Mouse (Mus musculus) retina, adult 2 months (tissue): ENCODE measurements around the gene Fgfr2.
"Not testable (repeated sequence)": the region's sequence is repeated elsewhere in the genome, so short reads cannot be mapped to it uniquely, and the experiment has no call there.

Source experiments
- DNase-seq: peaks from one replicate; pipeline ENCODE4 v3.0.0-alpha.2; 2012; ENCODE audit warnings: low read depth, low spot score

The Fgfr2 gene

DNA sequence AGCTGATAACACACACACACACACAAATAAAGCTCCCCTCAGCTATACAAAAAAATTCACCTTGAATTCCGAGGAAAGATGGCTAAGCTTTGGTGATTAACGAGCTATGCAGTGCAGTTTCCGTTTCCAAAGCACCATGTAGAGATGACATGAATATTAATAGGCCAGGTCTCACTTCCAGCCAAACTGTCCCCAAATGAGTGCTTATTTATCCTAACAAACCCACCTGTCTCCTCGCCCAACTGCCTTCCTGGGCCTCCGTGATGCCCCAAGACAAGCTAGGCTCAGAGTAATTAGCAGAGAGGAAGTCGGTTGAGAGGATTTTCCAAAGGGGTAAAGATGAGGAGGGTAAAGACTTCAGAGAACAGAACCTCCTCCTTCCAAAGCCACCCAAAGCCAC, 2652.1 kb downstream of the Fgfr2 start:
- DNase-seq, result no peak

DNA sequence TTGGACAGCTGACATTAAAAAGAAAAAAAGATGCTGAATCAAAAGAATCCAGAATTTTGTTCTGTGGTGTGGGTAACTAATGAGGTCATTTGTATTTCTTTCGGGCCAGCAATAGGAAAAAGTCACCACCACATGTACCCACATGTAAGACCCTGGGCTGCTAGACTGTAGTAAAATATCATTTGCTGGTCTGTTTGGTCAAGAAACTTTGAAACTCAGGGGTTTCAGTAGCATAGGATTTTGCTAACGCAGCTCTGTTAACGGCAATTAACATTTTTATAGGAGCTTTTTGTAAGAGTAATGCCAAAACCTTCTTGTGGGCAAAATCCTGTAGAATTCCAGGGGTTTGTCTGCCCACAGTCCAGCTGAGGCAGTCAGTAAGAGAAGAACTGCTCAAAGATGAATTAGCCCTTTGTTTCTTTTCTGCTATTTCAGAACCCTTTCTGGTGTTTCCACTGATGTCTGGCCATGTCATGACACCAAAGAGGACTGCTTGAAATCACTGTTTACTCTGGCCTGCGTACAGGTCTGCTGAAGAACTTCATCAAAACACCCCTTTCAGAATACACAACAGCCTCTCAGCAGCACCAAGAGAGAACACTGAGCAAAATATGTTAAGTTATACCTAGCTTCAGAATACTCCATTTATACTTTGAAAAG, 2667.4 kb downstream of the Fgfr2 start:
- DNase-seq, result no peak

DNA sequence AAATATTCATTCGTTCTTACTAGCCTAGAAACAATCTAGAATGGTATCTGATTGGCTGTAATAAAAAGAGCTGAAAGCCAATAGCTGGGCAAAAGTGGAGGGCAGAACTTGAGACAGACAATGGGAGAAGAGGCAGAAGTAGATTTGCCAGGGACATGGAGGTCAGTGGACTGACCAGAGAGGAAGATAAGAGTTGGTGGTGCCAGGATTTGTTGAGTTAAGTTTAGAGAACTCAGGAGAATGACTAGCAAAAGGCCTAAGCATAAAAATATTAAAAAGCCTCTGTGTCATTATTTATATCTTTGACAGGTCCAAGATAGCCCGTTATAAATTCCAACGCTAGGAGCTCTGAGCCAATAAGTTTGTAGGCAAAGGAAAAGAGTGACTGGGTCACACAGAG, 2668.9 kb downstream of the Fgfr2 start:
- no peak for DNase-seq

DNA sequence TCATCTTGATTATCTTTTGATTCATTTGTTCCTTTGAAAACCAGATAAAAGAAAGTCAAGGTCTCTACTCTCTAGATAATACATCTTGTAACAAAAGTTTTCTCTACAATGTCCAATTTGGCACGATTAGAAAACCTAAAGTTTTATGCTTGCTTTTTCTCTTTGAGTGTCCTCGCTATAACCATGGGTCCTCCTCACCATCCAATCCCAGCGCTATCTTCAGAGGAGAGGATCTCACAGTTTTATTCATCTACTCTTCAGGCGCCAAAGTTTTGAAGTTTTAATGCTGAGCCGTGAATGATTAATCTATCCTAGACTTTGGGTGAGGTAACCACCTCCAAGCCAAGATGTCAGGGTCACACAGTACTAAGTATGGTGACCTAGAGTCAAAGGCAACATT, 2687.4 kb downstream of the Fgfr2 start:
- no peak for DNase-seq

DNA sequence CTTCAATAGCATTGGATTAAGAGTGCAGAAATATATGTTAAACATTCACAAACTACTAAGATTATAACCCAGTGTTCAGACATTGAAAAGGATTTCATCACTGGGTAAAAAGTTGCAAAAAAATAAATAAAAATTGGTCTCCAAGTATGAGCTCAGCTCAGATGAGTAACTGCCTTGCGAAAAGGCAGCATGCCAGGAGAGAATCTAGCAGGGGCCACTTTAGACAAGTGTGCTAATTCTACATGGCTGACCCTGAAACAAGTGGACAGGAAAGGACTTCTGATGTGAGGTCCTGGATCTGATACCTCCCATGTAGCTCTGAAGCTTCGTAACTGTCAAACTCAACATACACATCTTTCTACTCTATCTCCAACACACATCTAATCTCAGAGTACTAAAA, 2691.0 kb downstream of the Fgfr2 start:
- no peak for DNase-seq

DNA sequence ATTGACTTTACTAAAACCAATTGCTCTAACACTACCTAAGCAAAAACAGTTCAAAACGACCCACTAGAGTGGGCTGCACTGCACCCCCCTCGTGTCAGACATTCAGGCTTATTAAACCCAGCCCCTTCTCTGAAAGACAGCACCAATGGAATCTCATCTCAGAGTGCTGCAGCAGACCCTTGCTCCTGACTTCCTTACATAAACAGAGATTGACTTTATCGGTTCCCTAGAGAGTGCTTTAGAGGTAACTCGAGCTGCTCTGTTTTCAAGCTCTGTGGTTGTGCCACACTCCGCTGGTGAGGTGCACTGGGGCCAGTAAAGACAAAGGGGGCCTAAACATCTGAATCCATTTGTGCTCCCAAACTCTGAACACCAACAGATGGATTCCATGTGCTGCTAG, 2696.6 kb downstream of the Fgfr2 start:
- DNase-seq, result no peak

DNA sequence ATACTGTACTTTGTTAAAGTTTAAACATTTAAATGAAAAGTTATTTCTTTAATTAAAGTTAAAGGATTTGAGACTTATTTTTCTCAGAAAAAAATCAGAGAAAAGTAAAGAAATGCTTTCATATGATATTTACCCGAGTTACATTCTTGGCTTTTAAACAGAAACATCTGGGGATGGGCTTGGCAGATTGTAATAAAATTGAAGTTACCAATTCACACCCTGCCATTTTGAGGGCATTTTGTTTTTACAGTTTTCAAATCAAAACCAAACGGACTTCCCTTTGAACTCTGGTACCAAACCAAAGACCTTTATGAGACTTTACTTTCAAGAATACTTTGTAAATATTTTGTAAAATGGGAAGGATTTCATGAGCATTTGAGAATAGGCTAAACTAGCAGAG, 2697.2 kb downstream of the Fgfr2 start:
- DNase-seq, result no peak

DNA sequence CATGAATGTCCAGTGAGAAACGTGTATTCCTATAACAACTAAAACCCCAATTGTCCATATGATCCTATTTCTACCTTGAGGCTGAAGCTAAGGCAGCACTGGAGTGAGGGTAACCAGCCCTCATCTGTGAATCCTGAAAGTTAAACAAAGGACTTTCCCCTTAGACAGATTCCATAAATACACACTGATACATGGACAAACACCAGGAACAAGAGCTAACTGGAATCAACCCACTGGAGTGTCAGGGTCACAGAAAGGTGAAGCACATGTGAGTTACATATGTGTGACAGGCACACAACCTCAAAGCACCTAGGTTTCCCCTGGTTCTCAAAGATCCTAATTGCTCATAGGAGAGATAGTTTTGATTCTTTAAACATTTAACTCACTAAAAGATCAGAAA, 2703.2 kb downstream of the Fgfr2 start:
- no peak for DNase-seq

DNA sequence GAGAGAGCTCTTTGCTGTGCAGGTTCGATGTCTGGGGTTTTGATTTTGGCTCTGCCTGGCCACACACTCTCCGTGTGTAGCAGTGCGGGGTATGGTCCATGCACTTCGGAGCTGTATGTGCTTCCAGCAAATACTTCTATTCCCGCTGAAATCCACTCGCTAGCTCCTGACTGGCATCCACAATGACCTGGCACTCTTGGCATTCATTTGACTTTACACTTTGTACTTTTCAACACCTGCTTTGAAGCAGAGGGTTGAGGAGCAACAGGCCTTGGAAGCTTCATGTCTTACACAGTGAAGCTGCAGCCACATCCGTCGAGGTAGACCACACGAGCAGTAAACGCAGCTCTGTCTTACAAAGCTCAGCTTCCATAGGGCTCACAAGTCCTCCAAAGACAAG, 2715.5 kb downstream of the Fgfr2 start:
- no peak for DNase-seq

DNA sequence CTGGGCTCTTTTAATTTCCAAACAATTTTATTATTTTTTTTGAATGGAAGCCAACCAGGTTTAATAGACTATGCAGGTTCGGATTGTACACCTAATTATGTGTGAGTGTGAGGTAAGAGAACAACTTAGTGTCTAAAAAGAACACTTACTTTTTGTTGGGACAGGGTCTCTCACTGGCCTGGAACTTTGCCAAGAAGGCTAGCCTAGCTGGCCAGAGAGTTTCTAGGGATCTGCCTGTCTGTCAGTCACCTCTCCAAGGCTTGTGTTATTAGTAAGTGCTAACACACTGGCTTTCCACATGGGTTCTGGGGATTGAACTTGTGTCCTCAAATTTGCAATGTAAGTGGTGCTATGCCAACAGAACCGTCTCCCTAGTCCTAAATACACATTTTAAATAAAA, 2719.8 kb downstream of the Fgfr2 start:
- DNase-seq, result no peak

DNA sequence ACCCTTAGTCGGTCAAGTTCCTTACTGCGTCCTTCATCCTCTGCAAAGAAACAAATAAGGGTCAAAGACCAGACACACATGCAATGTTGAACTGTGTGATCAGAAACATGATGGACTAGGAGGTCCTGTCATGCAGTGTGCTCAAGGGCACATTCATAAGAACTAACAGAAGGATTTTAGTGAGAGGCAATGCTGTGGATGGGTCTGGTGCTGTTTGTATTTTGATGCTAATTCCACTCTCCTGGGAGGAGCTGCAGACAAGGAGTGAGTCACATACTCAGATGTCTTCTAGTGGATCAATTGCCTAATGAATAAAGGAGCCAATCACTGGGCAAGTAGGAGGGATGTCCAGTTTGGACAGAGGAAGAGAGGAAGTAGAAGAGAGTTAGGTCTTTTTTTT, 2728.5 kb downstream of the Fgfr2 start:
- no peak for DNase-seq

DNA sequence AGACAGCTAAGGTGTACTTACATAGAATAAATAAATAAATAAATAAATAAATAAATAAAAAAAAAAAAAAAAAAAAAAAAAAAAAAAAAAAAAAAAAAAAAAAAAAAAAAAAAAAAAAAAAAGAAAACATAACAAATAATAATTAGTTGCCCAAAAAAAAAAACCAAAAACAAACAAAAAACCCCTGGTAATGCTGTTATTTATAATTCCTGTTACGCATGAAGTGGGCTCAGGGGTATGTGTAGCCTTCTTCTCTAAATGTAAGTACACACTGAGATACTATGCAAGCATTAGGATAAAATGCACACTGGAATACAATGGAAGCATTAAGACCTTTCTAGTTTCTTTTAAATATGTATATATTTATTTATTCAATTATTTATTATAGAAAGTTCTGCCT, 2733.1 kb downstream of the Fgfr2 start:
- DNase-seq, result not testable (repeated sequence)

DNA sequence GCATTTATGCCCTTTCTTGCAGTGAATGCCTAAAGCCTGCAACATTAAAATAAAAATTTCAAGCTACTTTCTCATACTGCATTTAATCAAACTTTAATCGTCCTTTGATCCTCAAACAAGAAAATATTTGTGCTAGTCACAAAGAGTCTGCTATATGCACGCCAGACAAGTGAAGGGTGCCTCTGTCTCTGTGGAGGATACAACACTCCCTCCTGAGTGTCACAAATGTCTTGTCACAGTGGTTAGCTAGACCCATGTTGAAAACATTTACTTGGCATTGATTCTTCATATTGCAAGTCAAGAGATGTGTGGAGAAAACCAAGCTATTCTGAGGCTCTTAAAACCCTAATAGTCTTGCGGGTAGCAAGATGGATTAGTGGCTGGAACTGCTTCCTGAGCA, 2736.8 kb downstream of the Fgfr2 start:
- no peak for DNase-seq

DNA sequence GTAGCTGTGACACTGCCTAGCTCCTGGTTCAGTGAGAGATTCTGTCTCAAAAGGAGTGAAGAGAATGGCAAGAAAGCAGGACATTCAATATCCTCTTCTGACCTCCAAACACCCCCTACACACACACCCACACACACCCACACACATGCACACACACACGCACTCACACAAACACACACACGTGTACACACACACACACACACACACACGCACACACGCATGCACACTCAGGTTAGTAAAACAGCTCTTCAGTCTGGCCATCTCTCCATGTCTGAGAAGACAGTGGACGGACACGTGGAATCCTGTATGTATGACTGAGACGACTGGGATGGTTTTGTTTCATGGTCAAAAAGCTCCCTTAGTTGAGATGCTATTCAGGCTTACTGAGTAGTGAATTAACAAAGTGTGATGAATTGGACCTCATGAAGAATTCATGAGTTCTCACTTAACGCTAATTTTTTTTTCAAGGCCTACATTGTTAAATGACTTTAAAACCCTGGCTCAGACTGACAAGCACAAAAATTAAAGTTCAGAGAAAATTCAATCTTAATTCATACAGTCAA, 2737.3 kb downstream of the Fgfr2 start:
- DNase-seq, result no peak

DNA sequence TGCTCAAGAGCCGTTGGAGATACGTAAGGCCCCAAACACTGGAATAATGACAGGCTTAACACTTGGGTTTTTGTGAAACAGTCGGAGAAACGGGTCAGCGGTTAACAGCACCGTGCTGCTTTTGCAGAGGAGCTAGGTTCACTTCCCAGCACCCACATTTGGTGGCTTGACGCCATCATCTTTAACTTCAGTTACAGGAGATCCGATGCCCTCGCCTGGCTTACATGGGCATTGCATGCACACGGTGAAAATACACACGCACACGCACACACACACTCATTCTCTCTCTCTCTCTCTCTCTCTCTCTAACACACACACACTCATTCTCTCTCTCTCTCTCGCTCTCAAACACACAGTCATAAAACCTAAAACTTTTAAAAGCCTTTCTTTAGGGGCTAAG, 2741.0 kb downstream of the Fgfr2 start:
- no peak for DNase-seq

DNA sequence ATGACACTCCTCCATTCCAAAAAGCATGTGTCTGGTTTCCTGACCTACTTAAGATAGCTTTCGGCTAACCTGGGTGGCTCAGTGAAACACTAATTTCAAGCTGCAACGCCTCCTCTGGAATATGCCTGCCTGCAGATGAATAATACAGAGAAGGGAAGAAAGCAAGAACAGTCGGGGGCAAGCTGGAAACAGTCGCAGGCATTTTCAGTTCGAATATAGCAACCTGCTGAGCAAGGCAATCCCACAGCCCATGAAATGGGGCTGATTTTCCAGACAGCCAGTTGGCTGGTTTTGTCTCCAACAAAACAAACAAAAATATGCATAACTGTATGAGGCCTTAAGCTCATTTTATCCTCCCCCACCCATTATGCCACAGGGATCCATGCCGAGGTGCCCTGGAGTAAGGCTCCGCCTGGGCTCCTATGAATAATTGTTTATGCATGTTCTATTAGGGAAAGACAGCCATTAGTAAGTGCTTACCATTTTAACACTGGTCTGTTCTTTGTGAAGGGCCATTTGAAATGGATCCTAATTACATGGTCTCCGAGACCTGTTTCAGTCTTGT, 2741.7 kb downstream of the Fgfr2 start:
- no peak for DNase-seq

DNA sequence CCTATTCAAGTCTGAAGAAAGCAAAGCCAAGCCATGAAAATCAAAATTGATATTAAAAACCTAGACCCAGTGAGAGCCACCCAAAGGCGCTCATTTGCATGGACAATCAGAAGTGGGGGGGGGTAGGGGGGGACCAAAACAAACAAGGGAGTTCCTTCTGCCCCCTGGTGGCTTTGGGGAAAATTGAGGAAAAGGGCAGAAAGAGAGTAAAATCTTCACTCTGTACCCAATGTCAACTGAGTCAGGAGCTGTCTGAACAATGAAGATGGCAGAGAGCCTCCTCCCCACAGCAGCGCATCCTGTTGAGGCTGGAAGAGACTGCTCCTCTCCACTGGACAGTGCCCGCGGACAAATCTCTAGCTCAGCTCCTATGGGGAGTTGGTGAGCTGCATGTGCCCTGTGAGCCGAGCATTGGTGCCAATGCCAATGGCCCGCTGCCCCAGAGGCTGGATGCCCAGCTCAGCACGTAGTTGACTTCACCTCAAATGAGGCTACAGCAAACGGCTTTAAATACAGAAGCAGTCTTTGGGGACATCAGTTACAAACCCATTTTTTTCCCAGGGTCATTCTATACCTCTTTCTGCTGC, 2742.3 kb downstream of the Fgfr2 start:
- DNase-seq, result no peak

DNA sequence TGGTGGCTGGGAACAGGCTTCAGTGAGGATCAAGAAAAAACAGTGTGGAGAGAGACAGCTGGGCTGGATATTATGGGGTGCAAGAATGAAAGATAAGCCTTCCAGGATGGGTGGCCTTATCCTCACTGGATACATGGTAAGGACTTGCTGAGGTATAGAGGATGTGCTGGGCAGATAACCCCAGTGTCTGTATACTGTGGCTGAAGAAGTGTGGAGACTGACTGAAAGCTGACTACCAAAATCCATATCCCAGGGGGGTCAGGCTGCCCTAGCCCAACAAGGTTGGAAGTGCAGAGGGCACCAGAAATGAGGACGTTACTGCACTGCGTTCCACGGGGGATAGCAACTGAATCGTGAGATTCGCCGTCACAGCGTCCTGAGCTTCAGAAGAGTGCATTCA, 2742.8 kb downstream of the Fgfr2 start:
- DNase-seq, result no peak

DNA sequence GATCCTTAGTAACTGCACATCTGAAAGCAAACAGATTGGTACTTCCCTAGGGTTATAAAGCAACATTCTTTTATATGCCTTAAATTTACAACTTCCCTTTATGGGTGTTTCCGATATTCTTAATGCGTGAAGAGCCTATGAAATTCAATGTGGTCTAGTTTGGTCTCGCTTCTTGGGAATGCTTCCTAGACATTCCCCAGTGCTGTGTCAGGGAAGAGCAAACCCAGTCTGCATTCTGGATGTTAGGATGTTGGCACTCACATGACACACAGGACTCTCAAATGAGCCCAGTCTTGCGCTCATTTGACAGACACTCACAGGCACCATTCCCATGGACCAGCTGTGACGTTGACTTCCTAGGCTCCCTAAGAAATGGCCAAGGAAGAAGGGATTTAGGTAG, 2743.3 kb downstream of the Fgfr2 start:
- DNase-seq, result no peak

DNA sequence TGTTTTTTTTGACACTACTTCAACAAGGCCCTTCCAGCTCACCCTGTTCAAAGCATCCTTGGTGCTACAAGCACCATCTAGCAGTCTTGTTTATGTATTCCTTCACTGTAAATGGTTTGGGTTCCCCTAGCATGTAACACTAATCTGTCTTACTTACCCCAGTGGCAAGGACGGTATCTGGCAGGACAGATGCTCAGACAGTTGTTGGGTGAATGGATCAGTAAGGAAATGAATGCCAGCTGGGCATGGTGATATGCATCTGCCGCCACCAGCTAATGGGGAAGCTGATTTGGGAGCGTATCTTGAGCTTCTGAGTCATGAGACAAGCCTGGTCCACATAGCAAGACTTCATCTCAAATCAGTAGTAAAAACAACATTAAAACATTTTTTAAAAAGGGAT, 2744.8 kb downstream of the Fgfr2 start:
- no peak for DNase-seq

DNA sequence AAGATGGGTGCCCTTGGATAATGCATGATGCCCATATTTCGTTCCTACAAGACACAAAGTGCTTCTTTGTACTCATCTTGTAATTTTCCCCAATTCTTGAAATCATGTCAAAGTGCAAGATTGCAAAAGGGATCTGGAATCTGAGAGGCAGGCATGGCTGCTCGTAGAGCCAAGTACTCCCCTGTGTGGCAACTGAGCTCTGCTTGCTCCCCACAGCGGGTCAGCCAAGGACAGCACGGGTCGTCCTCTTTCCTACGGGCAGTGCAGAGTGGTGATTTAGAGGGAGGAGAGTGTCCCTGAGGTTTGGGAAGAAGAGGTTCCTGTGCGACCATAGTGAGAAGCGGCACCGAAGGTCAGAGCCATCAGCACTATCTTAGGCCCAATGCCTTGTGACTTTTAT, 2748.8 kb downstream of the Fgfr2 start:
- no peak for DNase-seq

DNA sequence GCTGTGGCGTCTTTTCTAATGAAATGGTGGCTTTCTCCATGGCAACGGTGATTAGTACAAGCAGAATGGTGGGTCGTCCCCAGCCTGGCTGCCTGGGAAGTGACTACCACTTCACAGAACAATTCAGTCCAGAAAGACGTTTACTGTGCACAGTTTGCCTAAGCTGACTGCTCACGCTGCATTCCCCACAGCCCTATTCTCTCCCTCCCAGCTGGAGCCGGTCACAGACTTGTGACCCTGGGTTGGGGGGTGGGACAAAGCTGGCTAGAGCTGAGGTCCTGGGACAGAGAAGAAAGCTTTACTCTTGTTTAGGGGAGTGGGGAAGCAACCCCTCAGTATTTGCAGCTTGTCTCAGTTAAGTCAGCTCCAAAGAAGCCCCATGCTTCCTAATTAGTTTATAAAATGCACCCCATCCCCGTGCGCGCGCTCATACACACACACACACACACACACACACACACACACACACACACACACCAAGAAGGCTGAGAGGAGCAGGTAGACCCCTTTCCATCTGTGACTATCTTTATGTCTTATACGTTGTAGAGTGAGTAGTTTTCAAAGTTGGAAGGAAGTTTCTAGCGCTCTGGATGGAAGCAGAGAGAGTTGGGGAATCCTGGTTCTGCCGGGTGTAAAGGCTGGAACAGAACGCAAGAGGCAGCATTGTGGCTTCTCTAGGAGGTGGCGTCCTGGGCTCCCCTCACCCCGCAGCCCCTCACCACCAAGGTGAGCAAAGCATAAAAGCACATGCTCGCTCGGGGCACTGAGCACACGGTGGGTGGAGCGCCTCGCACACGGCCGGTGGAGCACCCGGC, 2754.1 kb downstream of the Fgfr2 start:
- DNase-seq, result no peak
